Mouse (Mus musculus) cortical plate, adult 2 months (tissue): ENCODE data around the gene 1190007I07Rik. TPM values are rescaled to one million over a fixed set of nuclear protein-coding genes. Genes with fewer than 3 reads are reported as not detected.
"Not testable (repeated sequence)": the region's sequence is repeated elsewhere in the genome, so short reads cannot be mapped to it uniquely, and the experiment has no call there.

Experiments used
- H3K27ac ChIP-seq: fragments of 200-500 bp; 2 replicates; pipeline ENCODE4 v1.5.1; 2012; ENCODE audit warnings: low read length, control low read depth, inconsistent platforms; ENCODE audit not compliant: insufficient read depth
- H3K4me1 ChIP-seq: fragments of 200-500 bp; 2 replicates; pipeline ENCODE4 v1.6.1; 2011; ENCODE audit warnings: low read length; ENCODE audit not compliant: control insufficient read depth, insufficient read depth
- H3K4me3 ChIP-seq: fragments of 200-500 bp; 2 replicates; pipeline ENCODE4 v1.5.1; 2011; ENCODE audit warnings: mild to moderate bottlenecking, low read length, control low read depth; ENCODE audit not compliant: insufficient read depth
- CTCF ChIP-seq: fragments of 200-500 bp; IDR thresholded peaks from 2 replicates; pipeline ENCODE4 v1.5.1; 2011; ENCODE audit warnings: mild to moderate bottlenecking, control low read depth, low read length; ENCODE audit not compliant: insufficient read depth; ENCODE audit errors: extremely low read depth
- POLR2A ChIP-seq: fragments of 200-500 bp; IDR thresholded peaks from 2 replicates; pipeline ENCODE4 v1.6.1; 2011; ENCODE audit warnings: mild to moderate bottlenecking, low read length, control low read depth; ENCODE audit not compliant: insufficient read depth; ENCODE audit errors: extremely low read depth
- polyA plus RNA-seq: library from polyadenylated mRNA; depleted of rRNA; stranded (reverse); fragments of >200 nt; gene quantifications from 2 replicates; pipeline ENCODE4 v1.2.3, GENCODE M21; 2012; rRNA removed

1190007I07Rik gene
- polyA plus RNA-seq, 1 experiment: 32.5 TPM

DNA sequence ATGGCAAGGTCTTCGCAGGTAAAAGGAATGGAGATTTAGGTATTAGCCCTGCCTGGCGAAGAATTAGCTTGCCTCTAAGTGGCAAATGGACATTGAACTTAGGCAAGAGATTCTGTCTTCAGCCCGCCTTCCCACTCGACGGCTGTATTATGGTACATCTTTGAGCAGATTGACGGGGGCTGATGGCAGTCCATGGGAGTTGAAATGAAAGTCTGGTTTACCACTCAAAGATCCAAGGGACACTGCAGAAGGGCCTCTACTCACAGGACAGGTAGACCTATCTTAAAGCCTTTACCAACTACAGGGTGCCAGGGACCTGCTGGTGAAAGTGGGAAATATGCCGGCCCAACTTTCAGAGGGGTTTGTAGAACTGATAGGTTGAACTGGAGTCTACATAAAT is 7.5 kb upstream of the 1190007I07Rik start:
- H3K27ac ChIP-seq: 0 out of 2 replicates have a peak overlapping the region, but pooled peaks have one; percentile 70
- TF ChIP-seq CTCF: no peak
- no peak for TF ChIP-seq POLR2A
- H3K4me3 ChIP-seq: peak overlapping the region; percentile 100

DNA sequence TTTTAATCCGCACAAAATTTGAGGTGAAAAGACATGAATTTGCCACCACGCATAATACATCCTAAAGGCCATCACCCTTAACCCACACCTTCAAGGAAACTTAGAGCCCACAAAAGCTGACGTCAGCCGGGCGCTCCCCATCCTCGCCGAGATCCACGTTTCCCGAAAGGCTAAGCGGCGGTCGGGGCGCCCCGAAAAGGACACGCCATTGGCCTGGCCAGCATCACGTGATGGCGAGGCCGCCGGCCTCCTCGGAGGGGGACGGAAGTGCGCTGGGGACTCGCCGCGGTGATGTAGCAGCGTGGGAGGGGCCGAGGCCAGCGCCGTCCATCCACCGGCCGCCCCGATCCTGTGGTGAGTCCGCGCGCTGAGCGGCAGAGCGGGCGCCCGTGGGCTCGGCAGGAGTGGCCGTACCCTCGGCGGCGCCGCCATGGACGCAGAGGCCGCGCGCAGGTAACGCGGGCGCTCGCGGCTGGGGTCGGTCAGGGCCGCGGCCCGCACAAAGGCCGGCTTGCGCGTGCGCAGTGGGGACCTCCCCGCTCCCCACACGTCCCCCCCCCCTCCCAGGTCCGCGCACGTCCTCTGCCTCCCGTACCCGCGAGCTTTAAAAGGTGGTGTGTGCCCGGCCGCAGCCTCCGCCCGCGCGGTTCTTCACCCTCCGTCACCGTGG is 6.7 kb upstream of the 1190007I07Rik start, which contains the start of gene Tdg:
Tdg (plus strand) TSS at position 243 of the 670 bp plus-strand sequence.
- not testable (repeated sequence) for H3K4me1 ChIP-seq
- Histone ChIP-seq H3K27ac (peak within 1 kb of the TSS; percentile 93), H3K4me3 (peak within 1 kb of the TSS; percentile 100)

More for the DNA sequence above, 7.5 kb upstream of the 1190007I07Rik start:
- H3K4me1 ChIP-seq: peaks cover 3% of the 10 kb centered on the region

DNA sequence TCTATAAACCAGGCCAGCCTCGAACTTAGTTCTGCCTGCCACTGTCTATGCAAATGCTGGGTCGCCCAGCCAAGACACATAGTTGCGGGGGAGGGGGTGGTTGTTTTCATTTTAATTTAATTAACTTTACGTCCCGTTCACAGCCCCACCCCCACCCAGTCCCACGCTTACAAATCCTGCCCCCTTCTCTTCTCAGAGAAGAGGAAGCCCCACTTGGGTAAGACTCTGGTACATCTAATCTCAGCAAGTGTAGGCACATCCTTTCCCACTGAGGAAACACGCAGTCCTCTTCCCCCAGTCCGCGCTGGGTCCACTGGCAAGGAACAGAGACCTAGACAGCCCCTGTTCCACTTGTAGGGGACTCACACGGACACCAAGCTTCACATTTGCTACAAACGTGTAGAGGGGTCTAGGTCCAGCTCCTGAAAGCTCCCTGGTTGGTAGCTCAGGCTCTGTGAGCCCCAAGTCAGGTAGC is 6.1 kb upstream of the 1190007I07Rik start:
- Histone ChIP-seq H3K4me1 (peaks cover 3% of the 10 kb centered on the region), H3K27ac (peak overlapping the region; percentile 73), H3K4me3 (peak overlapping the region; percentile 100)
- no peak for TF ChIP-seq POLR2A

DNA sequence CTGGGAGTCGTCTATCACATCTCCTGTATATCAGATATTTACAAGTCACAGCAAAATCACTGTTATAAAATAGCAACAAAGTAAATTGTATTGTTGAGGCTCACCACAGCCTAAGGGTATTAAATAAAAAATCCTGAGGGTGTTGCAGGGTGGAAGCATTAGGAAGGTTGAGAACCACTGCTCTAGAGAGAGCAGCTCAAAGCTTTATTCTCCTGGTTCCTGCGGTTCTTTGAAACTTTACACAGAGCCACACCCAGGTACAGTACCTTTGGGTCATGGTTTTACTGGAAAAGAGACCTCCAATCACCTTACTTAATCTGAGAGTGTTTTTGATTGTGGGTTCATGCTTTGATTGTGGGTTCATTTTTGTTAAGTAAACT is 515 bp upstream of the 1190007I07Rik start:
- Histone ChIP-seq H3K27ac (0 out of 2 replicates have a peak overlapping the region, but pooled peaks have one; percentile 6), H3K4me3 (peak overlapping the region; percentile 50)
- not testable (repeated sequence) for H3K4me1 ChIP-seq

DNA sequence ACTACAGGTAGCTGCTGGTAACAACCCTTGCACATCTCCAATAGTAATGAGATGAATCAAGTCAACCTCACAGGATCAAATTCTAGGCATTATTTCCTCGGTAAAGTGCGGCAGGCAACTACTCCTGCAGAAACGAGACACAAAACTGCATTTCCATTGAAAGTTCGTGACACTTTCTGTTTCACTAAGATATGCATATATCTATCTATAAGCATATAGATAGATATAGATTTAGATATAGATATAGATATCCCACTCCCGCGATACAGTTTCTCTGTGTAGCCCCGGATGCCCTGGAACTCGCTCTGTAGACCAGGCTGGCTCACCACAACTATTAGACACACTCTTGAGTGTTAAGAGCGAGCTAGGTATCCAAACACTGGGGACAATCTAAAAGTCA is 793 bp downstream of the 1190007I07Rik start:
- H3K27ac ChIP-seq: no peak overlapping the region
- H3K4me1 ChIP-seq: no peaks in the 10 kb centered on the region; the same call in 1 of the 2 replicates
- TF ChIP-seq CTCF (no peak), POLR2A (no peak)
- peak overlapping the region; percentile 50 for H3K4me3 ChIP-seq

DNA sequence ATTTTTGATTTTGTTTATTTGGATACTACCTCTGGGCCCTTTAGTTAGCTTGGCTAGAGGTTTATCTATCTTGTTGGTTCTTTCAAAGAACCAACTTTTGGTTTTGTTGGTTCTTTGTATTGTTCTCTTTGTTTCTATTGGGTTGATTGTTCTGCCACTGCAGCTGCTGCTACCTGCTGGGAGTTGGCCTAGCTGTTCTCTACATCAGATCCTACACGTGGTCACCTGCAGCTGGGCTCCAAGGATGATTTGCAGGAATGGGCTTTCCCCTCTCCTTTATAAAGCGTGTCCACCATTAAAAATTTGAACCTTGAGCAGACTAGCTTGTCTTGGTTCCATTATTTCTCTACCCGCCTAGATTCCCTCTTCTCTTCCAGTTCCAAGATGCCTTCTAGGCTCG is 28.6 kb downstream of the 1190007I07Rik start:
- H3K4me3 ChIP-seq, H3K27ac ChIP-seq, H3K4me1 ChIP-seq: not testable (repeated sequence)

DNA sequence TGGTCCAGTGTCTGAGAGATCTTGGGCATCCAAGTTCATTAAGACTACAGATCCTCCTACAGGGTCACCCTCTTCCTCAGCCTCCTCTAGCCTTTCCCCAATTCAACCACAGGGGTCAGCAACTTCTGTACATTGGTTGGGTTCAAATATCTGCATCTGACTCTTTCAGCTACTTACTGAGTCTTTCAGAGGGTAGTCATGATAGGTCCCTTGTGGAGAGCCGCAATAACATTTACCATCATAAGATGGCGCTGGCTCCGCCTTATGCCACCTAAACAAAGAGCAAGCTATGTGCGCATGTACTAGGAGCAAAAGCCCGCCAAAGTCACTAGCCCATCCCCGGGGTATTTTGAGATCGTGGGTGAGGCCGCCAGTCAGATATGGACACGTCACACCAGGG is 33.4 kb downstream of the 1190007I07Rik start:
- not testable (repeated sequence) for H3K4me3 ChIP-seq, H3K4me1 ChIP-seq

DNA sequence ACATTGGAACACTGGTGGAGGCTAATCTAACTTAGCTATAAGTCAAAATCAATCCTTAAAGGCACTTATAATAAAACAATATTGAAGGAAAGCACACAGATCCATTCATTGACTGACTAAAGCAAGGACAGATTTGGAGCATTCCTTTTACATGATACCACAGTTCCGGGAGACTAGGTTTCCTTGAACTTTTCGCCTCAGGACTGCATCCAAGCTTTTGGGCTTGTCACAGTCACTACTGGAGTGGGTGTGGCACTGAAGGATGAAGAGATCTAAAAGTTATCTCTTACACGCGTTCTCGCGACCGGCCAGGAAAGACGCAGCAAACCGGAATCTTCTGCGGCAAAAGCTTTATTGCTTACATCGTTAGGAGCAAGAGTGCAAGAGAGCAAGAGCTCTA is 51.9 kb downstream of the 1190007I07Rik start:
- not testable (repeated sequence) for H3K27ac ChIP-seq, H3K4me3 ChIP-seq, H3K4me1 ChIP-seq

More for the DNA sequence above, 33.4 kb downstream of the 1190007I07Rik start:
- H3K27ac ChIP-seq: not testable (repeated sequence)

Other genes starting within 250 kb of the 1190007I07Rik start
- gene Gm1553, start 130.6 kb downstream of the 1190007I07Rik start, polyA plus RNA-seq: not detected in 2 replicates
- gene Tdg, start 6.6 kb upstream of the 1190007I07Rik start, polyA plus RNA-seq: 54.7 and 61.6 TPM in 2 replicates
- gene Glt8d2, start 67.4 kb upstream of the 1190007I07Rik start, polyA plus RNA-seq: 17.7 and 18.1 TPM in 2 replicates
- gene Hcfc2, start 72.9 kb upstream of the 1190007I07Rik start, polyA plus RNA-seq: 33.1 and 33.8 TPM in 2 replicates
- gene Nfyb, start 140.9 kb upstream of the 1190007I07Rik start, polyA plus RNA-seq: 54.6 and 60.5 TPM in 2 replicates
- 36.8 and 38.3 TPM in 2 replicates for gene Txnrd1, start 210.7 kb upstream of the 1190007I07Rik start, polyA plus RNA-seq
- gene Eid3, start 243.4 kb upstream of the 1190007I07Rik start, polyA plus RNA-seq: 0.61 and 0.68 TPM in 2 replicates